Mouse (Mus musculus): ENCODE measurements around the gene Iars. TPM values are rescaled to one million over a fixed set of nuclear protein-coding genes. Genes with fewer than 3 reads are reported as not detected.
A peak's percentile ranks its signal among the peaks of the same experiment; 100 is the strongest.

Gene Iars
- polyA plus RNA-seq (2015; fragmentation: Nextera tagmentation; extraction: Ambion mirVana), result 13.4 and 16.9 TPM in 2 replicates

GRCm38 (mm10) chr13:49681351-49682232 lies at the start of gene Iars:
Gene Iars (plus strand): TSS chr13:49682100.
- peak; percentile 100 for ATAC-seq
- H3K27ac ChIP-seq (ENCODE audit: low read depth), result peak within 1 kb of the TSS; percentile 87
- TF ChIP-seq CTCF (IDR thresholded peaks at IDR 0.05; ENCODE audit: low read depth) (no peak), EP300 (IDR thresholded peaks at IDR 0.05; ENCODE audit: low read depth) (peak; percentile 78)

GRCm38 (mm10) chr13:49639965-49640364 lies 41.9 kb upstream of the Iars start:
- ATAC-seq, result peak; percentile 45
- TF ChIP-seq CTCF (IDR thresholded peaks at IDR 0.05; ENCODE audit: low read depth), result no peak
- TF ChIP-seq EP300 (IDR thresholded peaks at IDR 0.05; ENCODE audit: low read depth), result no peak
- H3K4me1 ChIP-seq (ENCODE audit: insufficient read depth), result no peaks in the 10 kb centered on the region
- no peak overlapping the region for H3K4me2 ChIP-seq (ENCODE audit: low read depth, low read length)
- no peaks in the 10 kb centered on the region for H3K9me3 ChIP-seq (ENCODE audit: low read length)
- WGBS (ENCODE audit: insufficient replicate concordance), result 47% methylated on average over 2 of the region's 2 CpGs
- H3K27ac ChIP-seq (ENCODE audit: low read depth), result no peak overlapping the region
- no peak overlapping the region for H3K4me3 ChIP-seq (ENCODE audit: low read depth, low read length)
- H3K27me3 ChIP-seq (ENCODE audit: insufficient read depth, low read length), result no peaks in the 10 kb centered on the region
- DNase-seq, result no peak
- peaks cover 4% of the 10 kb centered on the region for H3K36me3 ChIP-seq (replicated peaks; ENCODE audit: insufficient read depth, low read length)
- H3K9ac ChIP-seq (replicated peaks), result no peak overlapping the region

More at GRCm38 (mm10) chr13:49681351-49682232, at the start of gene Iars:
- Histone ChIP-seq H3K27me3 (ENCODE audit: insufficient read depth, low read length) (no peaks in the 10 kb centered on the region), H3K4me1 (ENCODE audit: insufficient read depth) (peaks cover 17% of the 10 kb centered on the region), H3K9me3 (ENCODE audit: low read length) (no peaks in the 10 kb centered on the region), H3K4me3 (ENCODE audit: low read depth, low read length) (peak within 1 kb of the TSS; percentile 84), H3K9ac (replicated peaks) (peak within 1 kb of the TSS; percentile 76), H3K4me2 (ENCODE audit: low read depth, low read length) (peak within 1 kb of the TSS; percentile 79), H3K36me3 (replicated peaks; ENCODE audit: insufficient read depth, low read length) (peaks cover 10% of the 10 kb centered on the region)
- 5% methylated on average over 26 of the region's 26 CpGs for WGBS (ENCODE audit: insufficient replicate concordance)
- DNase-seq, result peak; percentile 99

- DNase-seq, result no peak
- WGBS (ENCODE audit: insufficient replicate concordance), result 81% methylated on average over 6 of the region's 6 CpGs
These were observed 39.2 kb upstream of the Iars start for GRCm38 (mm10) chr13:49642650-49643049.

GRCm38 (mm10) chr13:49643669-49644362 lies 38.1 kb upstream of the Iars start:
- TF ChIP-seq CTCF (IDR thresholded peaks at IDR 0.05; ENCODE audit: low read depth), result no peak
- TF ChIP-seq EP300 (IDR thresholded peaks at IDR 0.05; ENCODE audit: low read depth), result no peak
- Histone ChIP-seq H3K4me3 (ENCODE audit: low read depth, low read length) (no peak overlapping the region), H3K36me3 (replicated peaks; ENCODE audit: insufficient read depth, low read length) (no peaks in the 10 kb centered on the region), H3K4me2 (ENCODE audit: low read depth, low read length) (no peak overlapping the region), H3K27me3 (ENCODE audit: insufficient read depth, low read length) (no peaks in the 10 kb centered on the region), H3K9me3 (ENCODE audit: low read length) (no peaks in the 10 kb centered on the region), H3K4me1 (ENCODE audit: insufficient read depth) (no peaks in the 10 kb centered on the region), H3K9ac (replicated peaks) (no peak overlapping the region), H3K27ac (ENCODE audit: low read depth) (no peak overlapping the region)
- no peak for DNase-seq
- ATAC-seq, result no peak

More at GRCm38 (mm10) chr13:49642650-49643049, 39.2 kb upstream of the Iars start:
- Histone ChIP-seq H3K4me2 (ENCODE audit: low read depth, low read length) (no peak overlapping the region), H3K4me1 (ENCODE audit: insufficient read depth) (no peaks in the 10 kb centered on the region), H3K27me3 (ENCODE audit: insufficient read depth, low read length) (no peaks in the 10 kb centered on the region), H3K4me3 (ENCODE audit: low read depth, low read length) (no peak overlapping the region), H3K27ac (ENCODE audit: low read depth) (no peak overlapping the region), H3K9ac (replicated peaks) (no peak overlapping the region), H3K9me3 (ENCODE audit: low read length) (no peaks in the 10 kb centered on the region), H3K36me3 (replicated peaks; ENCODE audit: insufficient read depth, low read length) (no peaks in the 10 kb centered on the region; the same call in none of the 2 replicates)
- ATAC-seq, result no peak
- TF ChIP-seq CTCF (IDR thresholded peaks at IDR 0.05; ENCODE audit: low read depth), result no peak
- no peak for TF ChIP-seq EP300 (IDR thresholded peaks at IDR 0.05; ENCODE audit: low read depth)

GRCm38 (mm10) chr13:49644731-49645529 lies 37.0 kb upstream of the Iars start:
- Histone ChIP-seq H3K9ac (replicated peaks) (no peak overlapping the region), H3K27me3 (ENCODE audit: insufficient read depth, low read length) (no peaks in the 10 kb centered on the region), H3K4me1 (ENCODE audit: insufficient read depth) (no peaks in the 10 kb centered on the region), H3K4me2 (ENCODE audit: low read depth, low read length) (no peak overlapping the region), H3K36me3 (replicated peaks; ENCODE audit: insufficient read depth, low read length) (no peaks in the 10 kb centered on the region), H3K4me3 (ENCODE audit: low read depth, low read length) (no peak overlapping the region), H3K27ac (ENCODE audit: low read depth) (no peak overlapping the region), H3K9me3 (ENCODE audit: low read length) (no peaks in the 10 kb centered on the region)
- DNase-seq (no peak), ATAC-seq (no peak)
- 74% methylated on average over 2 of the region's 2 CpGs for WGBS (ENCODE audit: insufficient replicate concordance)
- TF ChIP-seq EP300 (IDR thresholded peaks at IDR 0.05; ENCODE audit: low read depth) (no peak), CTCF (IDR thresholded peaks at IDR 0.05; ENCODE audit: low read depth) (peak; percentile 57)

All from liver, postnatal 0 days (tissue).